Mouse (Mus musculus): Measurements from ENCODE around the gene Aebp2. TPM values are rescaled to one million over a fixed set of nuclear protein-coding genes. Genes with fewer than 3 reads are reported as not detected.
"Not testable (repeated sequence)": the region's sequence is repeated elsewhere in the genome, so short reads cannot be mapped to it uniquely, and the experiment has no call there.

Gene Aebp2
- polyA plus RNA-seq (2015; fragmentation: Nextera tagmentation; extraction: Ambion mirVana) = 2.7 and 3.1 TPM in 2 replicates

GRCm38 (mm10) chr6:140622391-140623225, at the start of gene Aebp2:
TSS of gene Aebp2 (plus strand) at chr6:140622663.
- 40% methylated on average over 30 of the region's 30 CpGs for WGBS (ENCODE audit: insufficient replicate concordance)
- H3K4me1 ChIP-seq (replicated peaks) = peaks cover 30% of the 10 kb centered on the region
- H3K9me3 ChIP-seq (replicated peaks) = no peaks in the 10 kb centered on the region
- no peaks in the 10 kb centered on the region for H3K27me3 ChIP-seq
- H3K36me3 ChIP-seq (replicated peaks) = no peaks in the 10 kb centered on the region
- 0 out of 2 replicates have a peak, but pooled peaks have one; percentile 0 for ATAC-seq (ENCODE audit: insufficient read depth)
- H3K27ac ChIP-seq (replicated peaks) = peak within 1 kb of the TSS; percentile 79
- peak within 1 kb of the TSS; percentile 91 for H3K9ac ChIP-seq
- H3K4me3 ChIP-seq (replicated peaks) = peak within 1 kb of the TSS; percentile 88
- H3K4me2 ChIP-seq = peak within 1 kb of the TSS; percentile 96

GRCm38 (mm10) chr6:140574943-140575342, 47.5 kb upstream of the Aebp2 start:
- 67% methylated on average over 3 of the region's 3 CpGs for WGBS (ENCODE audit: insufficient replicate concordance)

GRCm38 (mm10) chr6:140576133-140576532, 46.3 kb upstream of the Aebp2 start:
- no peaks in the 10 kb centered on the region for H3K27me3 ChIP-seq

More at GRCm38 (mm10) chr6:140574943-140575342, 47.5 kb upstream of the Aebp2 start:
- Histone ChIP-seq H3K4me2 (no peak overlapping the region), H3K4me3 (replicated peaks) (no peak overlapping the region), H3K36me3 (replicated peaks) (0 out of 2 replicates have a peak, but pooled peaks cover 3% of the 10 kb centered on the region), H3K4me1 (replicated peaks) (no peaks in the 10 kb centered on the region), H3K9me3 (replicated peaks) (no peaks in the 10 kb centered on the region), H3K27ac (replicated peaks) (no peak overlapping the region), H3K27me3 (no peaks in the 10 kb centered on the region), H3K9ac (no peak overlapping the region)
- ATAC-seq (ENCODE audit: insufficient read depth) = no peak

GRCm38 (mm10) chr6:140576961-140577821, 45.3 kb upstream of the Aebp2 start:
- no peak overlapping the region for H3K9ac ChIP-seq
- H3K27ac ChIP-seq (replicated peaks) = no peak overlapping the region
- WGBS (ENCODE audit: insufficient replicate concordance) = 61% methylated on average over 18 of the region's 18 CpGs
- no peak for ATAC-seq (ENCODE audit: insufficient read depth)
- 0 out of 2 replicates have a peak, but pooled peaks cover 3% of the 10 kb centered on the region for H3K36me3 ChIP-seq (replicated peaks)
- no peaks in the 10 kb centered on the region for H3K4me1 ChIP-seq (replicated peaks)
- no peaks in the 10 kb centered on the region for H3K9me3 ChIP-seq (replicated peaks)
- no peak overlapping the region for H3K4me3 ChIP-seq (replicated peaks)
- H3K4me2 ChIP-seq = no peak overlapping the region
- H3K27me3 ChIP-seq = no peaks in the 10 kb centered on the region

More at GRCm38 (mm10) chr6:140576133-140576532, 46.3 kb upstream of the Aebp2 start:
- Histone ChIP-seq H3K4me2 (no peak overlapping the region), H3K36me3 (replicated peaks) (0 out of 2 replicates have a peak, but pooled peaks cover 3% of the 10 kb centered on the region), H3K4me3 (replicated peaks) (no peak overlapping the region), H3K9me3 (replicated peaks) (no peaks in the 10 kb centered on the region), H3K9ac (no peak overlapping the region), H3K4me1 (replicated peaks) (no peaks in the 10 kb centered on the region), H3K27ac (replicated peaks) (no peak overlapping the region)
- no peak for ATAC-seq (ENCODE audit: insufficient read depth)
- 50% methylated on average over 8 of the region's 8 CpGs for WGBS (ENCODE audit: insufficient replicate concordance)

- WGBS (ENCODE audit: insufficient replicate concordance) = 57% methylated on average over 4 of the region's 4 CpGs
- Histone ChIP-seq H3K4me1 (replicated peaks) (no peaks in the 10 kb centered on the region), H3K27me3 (no peaks in the 10 kb centered on the region), H3K9me3 (replicated peaks) (no peaks in the 10 kb centered on the region), H3K9ac (no peak overlapping the region), H3K4me2 (no peak overlapping the region), H3K4me3 (replicated peaks) (no peak overlapping the region), H3K27ac (replicated peaks) (no peak overlapping the region), H3K36me3 (replicated peaks) (0 out of 2 replicates have a peak, but pooled peaks cover 3% of the 10 kb centered on the region)
- no peak for ATAC-seq (ENCODE audit: insufficient read depth)
Measured at GRCm38 (mm10) chr6:140577822-140578170, 44.7 kb upstream of the Aebp2 start.

- not testable (repeated sequence) for H3K36me3 ChIP-seq (replicated peaks); H3K4me3 ChIP-seq (replicated peaks); ATAC-seq (ENCODE audit: insufficient read depth); H3K9me3 ChIP-seq (replicated peaks); H3K4me2 ChIP-seq; H3K9ac ChIP-seq; H3K4me1 ChIP-seq (replicated peaks); H3K27ac ChIP-seq (replicated peaks); H3K27me3 ChIP-seq
Measured at GRCm38 (mm10) chr6:140578985-140579384, 43.5 kb upstream of the Aebp2 start.

- no peak for ATAC-seq (ENCODE audit: insufficient read depth)
- no peaks in the 10 kb centered on the region for H3K36me3 ChIP-seq (replicated peaks)
- no peak overlapping the region for H3K4me3 ChIP-seq (replicated peaks)
- no peak overlapping the region for H3K27ac ChIP-seq (replicated peaks)
- H3K4me2 ChIP-seq = no peak overlapping the region
- no peak overlapping the region for H3K9ac ChIP-seq
- no peaks in the 10 kb centered on the region for H3K27me3 ChIP-seq
- no peaks in the 10 kb centered on the region for H3K4me1 ChIP-seq (replicated peaks)
- H3K9me3 ChIP-seq (replicated peaks) = no peaks in the 10 kb centered on the region
- WGBS (ENCODE audit: insufficient replicate concordance) = 36% methylated on average over 4 of the region's 4 CpGs
Measured at GRCm38 (mm10) chr6:140580170-140580569, 42.3 kb upstream of the Aebp2 start.

- Histone ChIP-seq H3K4me1 (replicated peaks) (no peaks in the 10 kb centered on the region), H3K9ac (no peak overlapping the region), H3K36me3 (replicated peaks) (0 out of 2 replicates have a peak, but pooled peaks cover 13% of the 10 kb centered on the region), H3K4me2 (no peak overlapping the region), H3K27ac (replicated peaks) (no peak overlapping the region), H3K9me3 (replicated peaks) (no peaks in the 10 kb centered on the region), H3K27me3 (no peaks in the 10 kb centered on the region), H3K4me3 (replicated peaks) (no peak overlapping the region)
- no peak for ATAC-seq (ENCODE audit: insufficient read depth)
- 71% methylated on average over 8 of the region's 8 CpGs for WGBS (ENCODE audit: insufficient replicate concordance)
Measured at GRCm38 (mm10) chr6:140586714-140587259, 35.7 kb upstream of the Aebp2 start.

GRCm38 (mm10) chr6:140591331-140591730, 31.1 kb upstream of the Aebp2 start:
- H3K4me1 ChIP-seq (replicated peaks) = no peaks in the 10 kb centered on the region
- no peaks in the 10 kb centered on the region for H3K27me3 ChIP-seq
- no peak for ATAC-seq (ENCODE audit: insufficient read depth)
- no peak overlapping the region for H3K4me3 ChIP-seq (replicated peaks)
- 0 out of 2 replicates have a peak, but pooled peaks cover 11% of the 10 kb centered on the region for H3K36me3 ChIP-seq (replicated peaks)
- no peak overlapping the region for H3K4me2 ChIP-seq
- no peak overlapping the region for H3K27ac ChIP-seq (replicated peaks)
- no peaks in the 10 kb centered on the region for H3K9me3 ChIP-seq (replicated peaks)
- H3K9ac ChIP-seq = no peak overlapping the region
- WGBS (ENCODE audit: insufficient replicate concordance) = 73% methylated on average over 5 of the region's 5 CpGs

- no peak overlapping the region for H3K9ac ChIP-seq
- no peaks in the 10 kb centered on the region for H3K27me3 ChIP-seq
- no peak overlapping the region for H3K4me3 ChIP-seq (replicated peaks)
- no peak overlapping the region for H3K4me2 ChIP-seq
- H3K4me1 ChIP-seq (replicated peaks) = no peaks in the 10 kb centered on the region
- no peak for ATAC-seq (ENCODE audit: insufficient read depth)
- WGBS (ENCODE audit: insufficient replicate concordance) = 74% methylated on average over 8 of the region's 8 CpGs
- H3K36me3 ChIP-seq (replicated peaks) = 0 out of 2 replicates have a peak, but pooled peaks cover 9% of the 10 kb centered on the region
- H3K9me3 ChIP-seq (replicated peaks) = no peaks in the 10 kb centered on the region
- no peak overlapping the region for H3K27ac ChIP-seq (replicated peaks)
Measured at GRCm38 (mm10) chr6:140592713-140593112, 29.8 kb upstream of the Aebp2 start.

Measured in liver, embryonic 15.5 days (tissue).